Mouse (Mus musculus) urinary bladder, postnatal 4 days (tissue): Measurements from ENCODE around the gene Srek1.

Experiments
- DNase-seq, 2 experiments: peaks; one replicate each; pipeline ENCODE4 v3.0.0; 2021 to 2022; ENCODE audit warnings: low spot score in 2 of 2

The Srek1 gene

GRCm38 (mm10) chr13:103774119-103774757 is at the start of gene Srek1:
Gene Srek1 (minus strand): TSS chr13:103774608.
- DNase-seq, result peak; percentile 90 to 94

- no peak for DNase-seq
These were observed 47.9 kb upstream of the Srek1 start for GRCm38 (mm10) chr13:103822270-103822669.

DNA sequence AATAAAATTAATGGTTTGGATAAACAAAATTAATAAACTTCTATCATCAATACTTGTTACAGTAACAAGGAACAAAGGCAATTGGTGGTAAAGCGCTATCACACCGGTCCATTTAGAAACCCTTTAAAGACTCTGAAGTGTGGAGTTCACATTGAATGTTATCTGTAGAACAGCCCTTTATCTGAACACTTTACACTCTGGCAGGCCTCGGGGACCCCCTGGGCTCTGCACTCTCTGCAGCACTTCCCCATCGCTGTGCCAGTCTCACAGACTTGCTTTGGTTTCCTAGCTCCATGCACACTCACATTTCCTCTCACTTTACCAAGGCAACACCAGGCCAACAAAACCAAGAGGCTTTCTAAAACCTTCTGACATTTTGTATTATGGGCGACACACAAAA is 45.0 kb upstream of the Srek1 start:
- no peak for DNase-seq

GRCm38 (mm10) chr13:103817935-103818334 is 43.5 kb upstream of the Srek1 start:
- no peak for DNase-seq

DNA sequence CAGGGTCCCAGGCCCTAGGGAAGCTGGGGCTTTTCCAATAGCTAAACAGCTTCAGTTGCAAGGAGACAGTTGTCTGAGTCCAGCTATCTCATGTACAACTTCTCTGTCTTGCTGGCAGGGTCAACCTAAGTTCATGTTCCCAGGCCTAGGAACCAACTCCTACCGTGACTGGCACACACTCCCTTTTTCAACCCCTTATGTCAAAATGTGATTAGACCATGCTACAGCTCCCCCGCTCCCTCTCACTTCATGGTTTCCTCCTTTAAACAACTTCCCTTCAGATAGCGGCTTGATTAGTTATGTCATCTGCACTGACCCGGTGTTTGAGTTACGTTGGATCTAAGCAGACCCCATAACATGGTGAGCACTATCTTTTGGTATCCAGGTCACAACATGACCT is 33.1 kb upstream of the Srek1 start:
- DNase-seq, result no peak

DNA sequence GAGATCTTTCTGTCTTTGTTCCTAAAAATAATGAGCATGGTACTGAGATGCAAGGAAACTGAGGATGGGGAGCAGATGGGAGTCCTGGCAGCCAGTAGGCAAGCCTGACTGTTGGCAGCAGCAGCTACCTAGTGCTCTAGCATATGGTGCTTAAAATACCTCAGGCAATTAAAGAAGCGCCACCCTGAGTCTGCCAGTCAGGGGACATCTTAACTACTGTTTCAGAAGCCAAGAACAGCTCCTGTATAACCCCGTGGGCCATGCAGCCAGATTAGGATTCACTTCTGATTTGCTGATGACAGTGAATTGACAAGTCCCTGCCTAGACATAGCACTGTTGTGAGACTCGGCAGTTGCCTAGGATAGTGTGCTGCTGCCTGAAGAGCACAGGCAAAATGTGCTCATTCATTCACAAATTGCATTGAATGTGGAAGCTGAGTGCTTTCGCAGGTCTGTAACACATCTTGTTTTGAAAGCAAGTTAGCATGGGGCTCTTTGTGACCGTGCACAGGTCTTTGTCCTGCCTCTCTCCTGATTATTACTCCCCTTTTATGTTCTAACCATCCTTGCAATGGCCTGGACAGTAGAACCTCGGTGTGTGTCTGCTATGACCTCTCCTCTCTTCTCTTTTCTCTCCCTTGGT is 31.9 kb upstream of the Srek1 start:
- no peak for DNase-seq

DNA sequence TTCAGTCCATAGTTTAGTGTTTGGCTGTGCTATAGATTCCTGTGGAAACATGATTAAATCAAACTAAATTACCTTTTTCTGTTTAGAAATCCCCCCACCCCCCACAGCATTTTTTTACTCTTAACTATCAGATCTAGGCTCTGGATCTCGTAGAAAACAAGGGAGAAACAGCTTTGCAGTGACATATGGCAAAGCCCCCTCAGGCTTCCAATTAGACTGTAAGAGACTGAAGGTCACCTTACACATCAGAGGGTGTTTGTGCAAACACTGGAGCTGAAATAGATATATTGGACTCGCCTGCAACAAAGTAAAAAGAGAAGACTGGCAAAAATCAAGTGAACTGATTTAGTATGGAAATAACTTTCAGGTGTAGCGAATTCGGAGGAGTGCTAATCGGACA is 29.3 kb upstream of the Srek1 start:
- DNase-seq, result no peak

GRCm38 (mm10) chr13:103801021-103801420 is 26.6 kb upstream of the Srek1 start:
- no peak for DNase-seq

GRCm38 (mm10) chr13:103794688-103795543 is 20.5 kb upstream of the Srek1 start:
- no peak for DNase-seq

DNA sequence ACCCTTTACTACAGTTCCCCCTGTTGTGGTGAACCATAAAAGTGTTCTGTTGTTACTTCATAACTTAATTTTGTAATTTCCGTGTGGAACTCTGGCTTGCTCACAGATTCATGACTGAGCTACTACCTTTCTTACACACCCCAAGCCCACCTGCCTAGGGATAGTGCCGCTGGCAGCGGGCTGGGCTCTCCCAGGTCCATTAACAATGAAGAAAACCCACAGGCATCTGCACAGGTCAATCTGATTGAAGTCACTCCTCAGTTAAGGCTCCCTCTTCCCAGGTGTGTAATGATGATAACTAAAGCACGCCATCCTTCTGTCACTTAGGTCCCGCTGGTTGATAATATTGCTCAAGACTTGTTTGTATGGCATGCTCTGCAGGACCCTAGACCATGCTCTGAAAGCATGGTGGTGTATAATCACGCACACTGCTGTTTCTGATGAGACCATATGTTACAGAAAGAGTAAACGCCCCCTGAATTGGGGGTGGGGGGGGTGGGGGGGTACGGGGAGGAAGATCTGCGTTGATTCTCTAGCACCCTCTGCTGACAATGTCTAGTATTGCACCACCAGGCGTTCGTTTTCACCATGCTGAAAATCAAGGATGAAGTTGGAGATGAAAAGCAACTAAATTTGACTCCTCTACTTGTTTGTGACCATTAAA is 5.6 kb upstream of the Srek1 start:
- DNase-seq, result no peak

GRCm38 (mm10) chr13:103777126-103777525 is 2.7 kb upstream of the Srek1 start:
- DNase-seq, result no peak

GRCm38 (mm10) chr13:103773407-103774118 is 845 bp downstream of the Srek1 start:
- DNase-seq, result no peak

DNA sequence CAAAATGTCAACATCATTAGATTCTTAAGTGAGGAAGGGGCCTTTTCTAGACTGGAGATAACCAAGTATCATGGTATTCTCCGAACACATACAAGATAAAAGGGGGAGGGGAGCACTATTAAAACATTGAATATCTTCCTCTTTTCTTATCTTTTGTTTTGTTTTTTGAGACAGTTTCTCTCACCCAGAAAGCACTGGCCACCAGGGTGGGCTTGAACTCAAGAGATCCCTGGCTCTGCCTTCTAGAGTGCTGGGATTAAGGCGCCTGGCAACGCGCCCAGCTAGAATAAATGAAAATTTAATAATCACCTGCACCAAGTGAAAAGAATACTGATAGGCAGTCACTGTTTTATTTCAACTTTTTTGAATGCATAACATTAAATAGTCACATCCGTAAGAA is 1.5 kb downstream of the Srek1 start:
- DNase-seq, result no peak

- no peak for DNase-seq
These were observed 3.6 kb downstream of the Srek1 start for GRCm38 (mm10) chr13:103770821-103771220.

- DNase-seq, result no peak
These were observed 6.5 kb downstream of the Srek1 start for GRCm38 (mm10) chr13:103767935-103768334.

- DNase-seq, result no peak
These were observed 10.8 kb downstream of the Srek1 start for GRCm38 (mm10) chr13:103763640-103764039.

DNA sequence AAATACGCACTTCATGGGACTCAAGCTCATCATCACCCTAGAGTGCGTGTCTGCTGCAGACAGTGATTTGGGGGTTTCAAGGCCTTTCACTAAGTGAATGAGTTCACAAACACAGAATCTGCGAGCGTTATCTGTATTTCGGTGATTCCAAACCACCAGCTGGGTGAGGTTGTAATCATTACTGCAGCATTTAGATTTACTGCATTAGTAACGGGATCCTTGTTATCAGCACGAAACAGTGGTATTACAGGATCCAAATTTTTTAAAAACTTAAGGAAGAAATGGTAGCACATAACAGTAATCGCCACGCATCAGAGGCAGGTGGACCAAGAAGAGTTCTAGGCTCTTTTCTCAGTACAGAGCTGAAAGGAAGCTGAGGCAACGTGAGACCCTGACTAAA is 12.4 kb downstream of the Srek1 start:
- DNase-seq, result no peak

- DNase-seq, result no peak
These were observed 23.0 kb downstream of the Srek1 start for GRCm38 (mm10) chr13:103751421-103751820.

- DNase-seq, result no peak
These were observed 28.7 kb downstream of the Srek1 start for GRCm38 (mm10) chr13:103745688-103746087.

GRCm38 (mm10) chr13:103745160-103745559 is 29.2 kb downstream of the Srek1 start:
- DNase-seq, result no peak

GRCm38 (mm10) chr13:103735330-103736007 is 38.9 kb downstream of the Srek1 start:
- DNase-seq, result no peak
